Mouse (Mus musculus) brain, embryonic 14.5 days (tissue): ENCODE measurements around the gene Olfr911-ps1.

Source experiments
- CTCF ChIP-seq: fragments of 200-500 bp; IDR thresholded peaks from 2 replicates; pipeline ENCODE4 v1.5.1; 2012; ENCODE audit warnings: inconsistent platforms, mild to moderate bottlenecking, moderate library complexity, borderline replicate concordance; ENCODE audit not compliant: insufficient read depth, insufficient read length; ENCODE audit errors: extremely low read depth
- POLR2A ChIP-seq: fragments of 200-500 bp; IDR thresholded peaks from 2 replicates; pipeline ENCODE4 v1.6.1; 2012; ENCODE audit warnings: mild to moderate bottlenecking, inconsistent platforms, borderline replicate concordance; ENCODE audit not compliant: poor library complexity, insufficient read depth, insufficient read length, severe bottlenecking; ENCODE audit errors: extremely low read depth

DNA sequence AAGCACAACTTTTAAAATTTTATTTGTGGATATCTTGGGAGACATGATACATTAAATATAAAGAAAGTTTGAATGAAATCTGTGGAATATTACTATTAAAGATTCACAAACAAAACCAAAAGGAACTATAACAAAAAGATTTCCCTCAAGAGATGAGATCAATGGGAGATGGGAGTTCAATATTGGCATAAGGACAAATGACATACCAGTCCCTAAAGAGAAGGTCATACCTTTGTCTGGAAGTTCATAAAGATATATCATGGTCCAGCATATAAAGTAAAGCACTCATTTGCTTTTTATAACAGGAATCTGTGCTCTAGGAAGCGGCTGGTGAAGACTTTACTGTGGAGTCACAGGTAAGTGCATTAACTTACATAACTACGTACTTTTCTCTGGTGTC is 16.2 kb downstream of the Olfr911-ps1 start, which contains the start of gene Olfr910:
- TF ChIP-seq CTCF (no peak), POLR2A (no peak)
